Mouse (Mus musculus) neutrophil, adult 5-6 weeks (primary cell): ENCODE measurements around the gene Spata18. TPM values are rescaled to one million over a fixed set of nuclear protein-coding genes. Genes with fewer than 3 reads are reported as not detected.

Experiments
- ATAC-seq: fragments of 151-379, 151-347 bp; 2 replicates; pipeline ENCODE4 v1.8.0; 2017; ENCODE audit warnings: mild to moderate bottlenecking, moderate TSS enrichment; ENCODE audit not compliant: insufficient number of reproducible peaks, poor library complexity, low FRiP score, severe bottlenecking; ENCODE audit errors: extremely low read depth
- total RNA-seq: library from RNA; stranded (forward); fragments of 200-1000 nt; gene quantifications from 2 replicates; pipeline ENCODE4 v1.2.3, GENCODE M21; 2017

Spata18 gene
- total RNA-seq, 1 experiment from 2014 or later = not detected

DNA sequence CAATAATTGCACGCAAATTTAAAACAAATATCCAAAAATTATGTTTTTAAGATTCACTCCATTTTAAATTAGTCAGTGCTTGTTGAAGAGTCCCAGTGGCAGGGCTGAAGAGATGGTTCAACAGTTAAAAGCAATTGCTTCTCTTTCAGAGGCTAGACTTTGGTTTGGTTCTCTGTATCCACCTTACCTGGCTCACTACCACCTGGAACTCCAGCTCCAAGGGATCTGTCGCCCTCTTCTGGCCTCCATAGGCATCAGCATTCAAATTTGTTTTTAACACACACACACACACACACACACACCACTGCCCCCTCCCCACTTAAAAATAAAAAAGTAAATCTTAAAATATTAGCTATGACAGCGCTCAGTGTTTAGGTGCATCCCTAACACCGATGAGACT, 51.9 kb downstream of the Spata18 start:
- no peak for ATAC-seq

DNA sequence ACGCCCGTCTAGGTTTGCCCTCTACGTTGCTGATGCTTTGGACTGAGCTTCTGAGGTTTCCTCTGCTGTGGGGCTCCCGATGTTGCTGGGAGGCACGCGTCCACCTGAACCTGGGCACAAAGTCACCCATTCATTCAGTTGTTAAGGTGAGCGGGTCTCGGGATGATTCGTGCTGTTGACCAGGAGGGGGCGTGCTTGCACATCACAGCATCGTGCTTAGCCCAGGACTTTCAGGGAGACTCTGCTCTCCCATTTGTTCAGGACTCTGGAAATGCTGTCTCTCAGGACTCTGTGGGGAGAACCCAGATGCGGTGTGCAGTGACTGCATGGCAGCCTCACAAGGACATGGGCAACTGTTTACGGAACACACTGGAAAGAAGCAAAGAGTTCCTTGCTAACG, 53.1 kb downstream of the Spata18 start:
- no peak for ATAC-seq

DNA sequence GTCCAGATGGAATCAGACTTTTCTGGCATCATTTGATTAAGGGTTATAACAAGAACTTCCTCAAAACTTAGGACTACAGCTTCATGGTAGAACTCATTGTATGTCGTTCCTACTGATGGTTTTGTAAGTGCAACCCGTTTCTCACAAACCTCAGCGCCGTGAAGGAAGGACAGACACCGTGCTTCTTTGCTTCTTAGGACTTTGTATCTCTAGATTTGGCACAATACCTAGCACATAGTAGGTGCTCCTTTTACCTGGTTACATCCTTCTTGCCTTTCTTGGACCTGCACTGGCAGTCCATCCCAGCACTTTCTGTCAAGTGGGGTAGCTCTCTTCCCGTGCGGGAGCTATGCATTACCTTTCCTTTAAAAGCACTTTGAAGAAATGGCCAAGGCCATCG, 53.6 kb downstream of the Spata18 start:
- no peak for ATAC-seq

DNA sequence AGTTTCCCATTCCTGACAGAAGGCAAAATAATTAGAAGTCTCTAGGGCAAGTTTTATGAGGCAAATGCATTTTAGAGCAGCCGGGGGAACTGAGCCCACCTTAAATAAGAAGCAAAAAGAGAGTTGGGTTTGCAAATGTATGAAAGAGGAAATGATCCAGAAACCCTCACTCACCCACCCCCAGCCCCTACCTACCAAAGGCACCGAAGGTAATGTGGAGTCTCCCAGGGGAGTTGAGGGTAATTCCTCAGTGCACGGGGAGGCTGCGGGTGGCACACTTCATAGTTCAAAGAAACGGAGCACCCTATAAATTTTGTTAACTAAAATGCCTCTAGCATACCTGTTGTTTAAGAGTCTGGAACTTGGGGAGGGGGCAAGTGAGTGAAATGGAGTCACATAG, 54.1 kb downstream of the Spata18 start:
- no peak for ATAC-seq

DNA sequence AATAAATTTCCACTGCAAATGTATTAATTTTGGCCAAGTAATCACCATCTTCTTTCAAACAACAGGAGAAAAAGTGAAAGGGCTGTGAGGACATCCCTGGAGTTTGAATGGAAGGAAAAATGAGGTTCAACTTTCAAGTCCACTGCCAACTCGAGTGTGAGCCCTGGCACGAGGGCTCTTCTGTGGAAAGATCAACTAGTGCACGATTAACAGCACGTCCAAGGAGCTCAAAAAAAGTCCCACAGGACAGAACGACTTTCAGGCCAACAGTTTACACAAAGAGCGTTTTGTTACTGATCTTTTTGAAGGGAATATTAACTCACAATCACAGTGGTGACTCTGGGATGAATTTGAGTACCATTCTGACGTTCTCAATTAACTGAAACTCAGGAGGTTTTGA, 61.7 kb downstream of the Spata18 start:
- ATAC-seq = no peak

DNA sequence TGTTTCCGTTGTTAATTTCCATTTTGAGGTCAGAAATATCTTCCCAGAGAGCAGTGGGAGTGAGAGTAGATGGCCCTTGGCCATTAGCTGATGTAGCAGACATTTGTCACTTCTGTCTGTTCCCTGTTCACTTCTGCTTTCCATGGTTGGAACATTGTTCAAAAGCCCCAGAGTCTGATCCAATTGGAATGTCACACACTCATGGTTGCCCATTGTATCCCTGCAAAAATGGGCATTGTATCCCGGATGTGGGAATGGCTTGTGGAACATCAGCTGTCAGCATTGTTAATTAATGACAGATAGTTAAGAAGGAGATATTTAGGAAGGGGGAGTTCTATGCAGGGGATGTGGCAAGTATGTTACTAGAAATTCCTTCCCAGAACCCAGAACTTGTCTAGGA, 65.8 kb downstream of the Spata18 start:
- no peak for ATAC-seq

DNA sequence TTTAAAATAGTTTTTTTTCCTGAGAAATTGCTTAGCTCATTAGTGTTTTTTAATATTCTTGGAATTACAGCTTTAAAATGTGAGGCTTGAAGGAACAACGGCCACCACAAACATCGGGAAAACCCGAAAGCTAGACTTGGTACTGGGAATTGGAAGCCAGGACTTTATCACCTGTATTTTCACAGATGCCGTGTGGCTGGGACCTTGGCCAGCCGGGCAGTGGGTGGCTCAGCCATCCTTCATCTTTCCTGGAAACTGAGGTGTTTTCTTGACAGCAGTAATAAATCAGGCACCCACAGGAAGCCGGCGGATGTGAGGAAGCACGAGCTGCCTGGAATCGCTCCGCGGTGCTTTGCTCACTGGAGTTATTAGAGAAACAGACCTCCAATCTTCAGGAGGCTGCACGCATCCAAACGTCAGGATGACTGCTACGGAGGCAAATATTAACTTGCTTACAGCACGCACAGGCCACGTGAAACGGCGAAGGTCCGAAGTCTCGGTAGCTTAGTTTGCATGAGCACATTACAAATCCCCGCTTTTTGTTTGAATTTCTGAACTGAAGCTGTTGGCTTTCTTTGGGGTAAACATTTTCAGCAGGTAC, 70.6 kb downstream of the Spata18 start:
- no peak for ATAC-seq

DNA sequence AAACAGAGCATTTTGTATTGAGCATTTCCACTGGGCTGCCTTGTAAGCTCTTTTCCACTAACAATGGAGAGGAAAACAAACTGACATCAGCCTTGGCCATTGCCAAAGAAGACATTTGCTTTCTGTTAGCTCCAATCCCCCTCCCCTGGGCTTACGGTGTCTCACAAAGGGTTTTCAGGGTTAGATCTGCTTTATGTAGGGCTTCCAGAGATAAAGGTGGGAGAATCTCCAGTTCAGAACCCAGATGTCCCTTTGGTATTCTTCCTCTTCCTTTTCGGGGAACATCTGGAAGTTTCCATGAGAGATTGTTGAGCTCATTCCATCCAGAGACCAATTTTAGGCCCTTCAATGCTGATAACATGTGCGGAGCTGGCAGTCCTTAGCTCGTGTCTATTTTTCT, 74.8 kb downstream of the Spata18 start:
- no peak for ATAC-seq

DNA sequence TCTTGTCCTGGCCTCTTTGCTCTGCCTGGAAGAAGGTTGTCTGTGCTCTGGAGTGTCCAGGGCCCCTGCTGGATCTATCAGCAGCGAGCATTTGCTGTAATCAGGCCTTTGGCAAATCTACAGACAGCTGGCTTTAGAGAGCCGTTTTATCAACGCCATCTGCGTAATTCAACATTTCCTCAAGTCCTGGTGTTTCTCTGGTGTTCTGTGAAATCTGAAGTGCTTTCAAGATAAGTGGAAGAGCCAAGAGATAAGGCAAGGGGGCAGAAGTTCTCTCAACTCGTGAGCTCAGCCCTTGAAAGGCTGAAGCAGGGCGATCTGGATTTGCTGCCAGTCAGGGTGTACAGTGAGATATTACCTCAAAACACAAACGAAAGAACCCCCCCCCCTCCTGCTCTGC, 77.5 kb downstream of the Spata18 start:
- ATAC-seq = no peak

Other genes with a start within 250 kb of the Spata18 start
- gene Cwh43, start 245.3 kb upstream of the Spata18 start, total RNA-seq = not detected in 2 replicates
- 6.4 and 10.4 TPM in 2 replicates for gene Dcun1d4, start 170.4 kb upstream of the Spata18 start, total RNA-seq
- not detected in 2 replicates for gene Lrrc66, start 18.9 kb upstream of the Spata18 start, total RNA-seq
- gene Sgcb, start 3.6 kb upstream of the Spata18 start, total RNA-seq = 1.6 and 2.3 TPM in 2 replicates